Mouse (Mus musculus) hindbrain, embryonic 12.5 days (tissue): ENCODE data around the gene Rai1. TPM values are rescaled to one million over a fixed set of nuclear protein-coding genes. Genes with fewer than 3 reads are reported as not detected.

Source experiments
- ATAC-seq: fragments of 200-750 bp; cut with Nextera tagmentation; 2 replicates; pipeline ENCODE4 v1.8.0; 2017; ENCODE audit warnings: moderate TSS enrichment; ENCODE audit not compliant: low FRiP score
- H3K27ac ChIP-seq: fragments of 300-500 bp; sonication (generic); 2 replicates; pipeline ENCODE4 v1.5.1; 2016; ENCODE audit warnings: mild to moderate bottlenecking
- H3K27me3 ChIP-seq: fragments of 300-500 bp; sonication (generic); 2 replicates; pipeline ENCODE4 v1.6.1; 2016; ENCODE audit warnings: mild to moderate bottlenecking
- H3K36me3 ChIP-seq: fragments of 300-500 bp; sonication (generic); 2 replicates; pipeline ENCODE4 v1.6.1; 2016; ENCODE audit warnings: mild to moderate bottlenecking
- H3K4me1 ChIP-seq: fragments of 300-500 bp; sonication (generic); 2 replicates; pipeline ENCODE4 v1.6.1; 2016
- H3K4me2 ChIP-seq: fragments of 300-500 bp; sonication (generic); replicated peaks from 2 replicates; pipeline ENCODE4 v1.6.1; 2016; ENCODE audit warnings: mild to moderate bottlenecking
- H3K4me3 ChIP-seq: fragments of 300-500 bp; sonication (generic); 2 replicates; pipeline ENCODE4 v1.5.1; 2016; ENCODE audit warnings: mild to moderate bottlenecking
- H3K9ac ChIP-seq: fragments of 300-500 bp; sonication (generic); 2 replicates; pipeline ENCODE4 v1.6.1; 2016; ENCODE audit warnings: mild to moderate bottlenecking, moderate library complexity
- H3K9me3 ChIP-seq: fragments of 300-500 bp; sonication (generic); replicated peaks from 2 replicates; pipeline ENCODE4 v1.6.1; 2016; ENCODE audit warnings: mild to moderate bottlenecking
- WGBS: fragments of 180-500 bp; shearing (Covaris S2); methylation state at CpG from one replicate; pipeline ENCODE4 v1.1.7; 2016; 5-methylcytosine and 5-hydroxymethylcytosine counted together
- polyA plus RNA-seq: library from polyadenylated mRNA; unstranded; fragments of >200 nt; fragmentation: Nextera tagmentation; extraction: Ambion mirVana; gene quantifications from 2 replicates; pipeline ENCODE4 v1.2.1, GENCODE M21; 2016

Gene Rai1
- polyA plus RNA-seq, 1 experiment from 2014 or later: 40.2 TPM

DNA sequence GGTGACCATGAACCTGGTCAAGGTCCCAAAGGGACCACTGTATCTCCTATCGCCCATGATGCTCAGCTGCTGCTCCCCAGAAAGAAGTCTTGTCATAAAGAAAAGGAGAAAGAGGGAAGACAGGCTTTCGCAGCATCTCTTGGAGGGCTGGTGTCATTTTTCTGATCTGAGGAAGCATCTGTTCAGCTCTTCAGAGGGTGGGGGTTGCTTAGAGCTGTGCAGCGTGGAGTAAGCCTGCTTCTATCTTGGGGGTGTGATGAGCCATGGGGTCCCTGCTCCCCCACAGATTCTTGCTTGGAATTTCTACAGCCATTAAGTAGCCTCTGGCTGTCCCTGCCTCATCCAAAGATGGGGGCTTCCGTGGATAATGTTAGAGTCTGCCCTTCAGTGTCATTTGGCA lies 53.5 kb downstream of the Rai1 start:
- H3K4me1 ChIP-seq: peaks cover 46% of the 10 kb centered on the region
- no peak overlapping the region for H3K4me2 ChIP-seq
- H3K9ac ChIP-seq: no peak overlapping the region
- no peak overlapping the region for H3K27ac ChIP-seq
- H3K4me3 ChIP-seq: no peak overlapping the region
- no peak for ATAC-seq
- peaks cover 28% of the 10 kb centered on the region for H3K36me3 ChIP-seq
- no peaks in the 10 kb centered on the region for H3K9me3 ChIP-seq
- H3K27me3 ChIP-seq: no peaks in the 10 kb centered on the region
- WGBS: 86% methylated on average over 4 of the region's 4 CpGs

DNA sequence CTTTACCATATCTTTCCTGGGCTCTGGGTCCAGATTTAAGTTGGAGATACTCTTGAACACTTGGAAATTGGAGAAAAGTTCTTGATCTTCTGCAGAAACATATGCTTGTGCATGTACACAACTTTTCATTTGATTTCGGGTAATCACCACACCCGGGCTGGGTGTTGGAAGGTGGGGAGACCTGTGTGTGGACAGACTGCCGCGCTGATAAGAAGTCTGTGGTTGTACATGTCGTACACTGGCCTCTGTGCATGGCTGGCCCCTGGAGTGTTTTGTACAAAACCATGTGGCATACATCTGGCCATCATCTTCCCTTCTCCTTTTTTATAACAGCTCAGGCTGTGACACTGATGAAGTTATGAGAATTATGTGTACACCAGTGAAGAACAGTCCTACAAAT lies 55.1 kb downstream of the Rai1 start:
- Histone ChIP-seq H3K9me3 (no peaks in the 10 kb centered on the region), H3K4me2 (no peak overlapping the region), H3K36me3 (peaks cover 18% of the 10 kb centered on the region; the same call in 1 of the 2 replicates), H3K9ac (no peak overlapping the region), H3K4me3 (no peak overlapping the region), H3K27ac (no peak overlapping the region), H3K27me3 (no peaks in the 10 kb centered on the region), H3K4me1 (peaks cover 52% of the 10 kb centered on the region)
- no peak for ATAC-seq
- WGBS: 93% methylated on average over 5 of the region's 5 CpGs

DNA sequence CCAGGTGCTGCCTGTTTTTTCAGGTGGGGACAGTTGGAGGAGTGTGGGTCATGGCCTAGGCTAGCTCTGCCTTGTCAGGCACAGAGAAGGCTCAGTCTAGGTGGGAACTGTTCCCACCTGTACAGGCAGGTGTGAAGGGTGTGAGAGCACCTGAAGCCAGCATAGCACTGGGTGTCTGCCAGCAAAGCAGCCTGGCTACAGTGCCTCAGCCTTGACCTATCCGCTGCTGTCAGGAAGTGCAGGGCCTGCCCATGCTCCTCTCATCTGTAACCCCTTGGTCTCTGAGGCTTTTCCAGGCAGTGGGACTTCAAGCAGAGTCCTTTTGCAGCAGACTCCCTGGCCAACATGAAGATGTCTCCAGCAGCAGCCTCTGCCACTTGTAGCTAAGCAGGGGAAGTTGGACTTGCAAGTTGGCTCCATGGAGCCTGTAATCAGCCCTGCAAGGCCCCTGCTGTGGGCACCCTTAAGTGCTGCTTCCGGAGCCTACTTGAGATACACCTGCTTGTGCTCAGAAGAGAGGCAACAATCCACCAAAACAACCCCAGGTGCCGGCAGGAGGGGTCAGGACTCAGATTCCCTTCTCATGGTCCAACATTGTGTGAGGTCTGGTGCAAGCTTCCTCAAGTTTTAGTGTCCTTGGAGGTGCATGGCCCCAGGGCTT lies 55.8 kb downstream of the Rai1 start:
- Histone ChIP-seq H3K27me3 (no peaks in the 10 kb centered on the region), H3K36me3 (peaks cover 17% of the 10 kb centered on the region; the same call in 1 of the 2 replicates), H3K4me3 (no peak overlapping the region), H3K9me3 (no peaks in the 10 kb centered on the region), H3K4me1 (peaks cover 50% of the 10 kb centered on the region), H3K27ac (peak overlapping the region; percentile 49), H3K4me2 (no peak overlapping the region), H3K9ac (0 out of 2 replicates have a peak overlapping the region, but pooled peaks have one; percentile 13)
- WGBS: 69% methylated on average over 3 of the region's 3 CpGs
- no peak for ATAC-seq

DNA sequence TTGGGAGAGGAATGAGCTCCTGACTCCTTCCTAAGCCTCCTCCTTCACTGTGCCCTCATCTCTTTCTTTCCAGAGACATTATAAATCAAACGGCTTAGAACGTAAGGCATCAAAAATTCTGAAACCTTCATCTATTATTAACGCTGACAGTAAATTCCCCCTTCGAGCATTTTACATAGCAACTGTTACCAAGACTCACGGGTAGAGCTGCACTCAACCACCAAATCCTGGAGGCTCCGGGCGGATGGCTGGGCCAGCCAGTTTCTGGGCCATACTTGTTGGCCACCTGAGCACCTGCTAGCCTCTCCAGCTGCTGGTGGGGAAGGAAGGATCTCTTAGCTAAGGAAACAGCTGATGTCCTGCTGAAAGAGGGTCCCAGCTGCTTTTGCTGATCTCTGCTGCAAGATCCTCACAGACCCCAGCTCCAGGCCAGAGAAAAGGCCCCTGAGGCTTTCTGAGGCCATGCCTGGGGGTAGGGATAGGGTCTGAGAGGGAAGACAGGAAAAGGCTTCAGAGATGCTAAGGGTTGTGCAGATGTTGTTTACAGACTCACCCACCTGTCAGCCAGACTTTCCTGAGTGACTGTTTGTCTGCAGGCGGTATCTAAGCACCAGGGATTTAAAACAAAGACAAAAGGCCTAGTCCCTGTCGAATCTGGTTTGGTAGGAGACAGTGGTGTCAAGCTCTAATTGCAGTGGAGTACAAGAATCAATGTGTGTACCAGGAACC lies 56.5 kb downstream of the Rai1 start:
- Histone ChIP-seq H3K4me1 (peaks cover 55% of the 10 kb centered on the region), H3K4me2 (no peak overlapping the region), H3K4me3 (no peak overlapping the region), H3K9ac (no peak overlapping the region; the same call in 1 of the 2 replicates), H3K9me3 (no peaks in the 10 kb centered on the region), H3K27me3 (no peaks in the 10 kb centered on the region), H3K36me3 (peaks cover 17% of the 10 kb centered on the region; the same call in 1 of the 2 replicates), H3K27ac (peak overlapping the region; percentile 49)
- WGBS: 57% methylated on average over 9 of the region's 9 CpGs
- ATAC-seq: no peak

DNA sequence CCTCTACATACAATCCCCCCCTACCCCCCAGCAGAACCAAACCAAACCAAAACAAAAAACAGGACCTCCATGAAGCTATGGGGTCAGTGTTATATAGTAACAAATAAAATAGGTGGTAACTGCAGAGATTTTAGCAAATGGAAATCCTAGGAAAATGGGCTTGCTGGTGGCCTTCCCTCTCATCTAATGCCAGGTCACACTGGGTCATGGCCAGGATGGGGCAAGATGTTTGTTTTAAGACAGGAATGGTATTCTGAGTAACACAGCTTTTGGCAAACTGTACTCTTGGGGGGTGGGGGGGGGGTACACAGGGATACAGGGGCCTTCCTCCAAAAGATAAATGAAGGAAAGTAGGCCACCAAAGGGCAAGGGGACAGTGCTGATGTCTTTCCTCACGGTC lies 57.7 kb downstream of the Rai1 start:
- WGBS: 90% methylated on average over 1 of the region's 1 CpGs
- no peaks in the 10 kb centered on the region for H3K27me3 ChIP-seq
- no peak overlapping the region for H3K9ac ChIP-seq
- H3K4me3 ChIP-seq: no peak overlapping the region
- no peak overlapping the region for H3K27ac ChIP-seq
- H3K36me3 ChIP-seq: peaks cover 6% of the 10 kb centered on the region; the same call in 1 of the 2 replicates
- no peak overlapping the region for H3K4me2 ChIP-seq
- peaks cover 65% of the 10 kb centered on the region for H3K4me1 ChIP-seq
- no peaks in the 10 kb centered on the region for H3K9me3 ChIP-seq
- no peak for ATAC-seq

DNA sequence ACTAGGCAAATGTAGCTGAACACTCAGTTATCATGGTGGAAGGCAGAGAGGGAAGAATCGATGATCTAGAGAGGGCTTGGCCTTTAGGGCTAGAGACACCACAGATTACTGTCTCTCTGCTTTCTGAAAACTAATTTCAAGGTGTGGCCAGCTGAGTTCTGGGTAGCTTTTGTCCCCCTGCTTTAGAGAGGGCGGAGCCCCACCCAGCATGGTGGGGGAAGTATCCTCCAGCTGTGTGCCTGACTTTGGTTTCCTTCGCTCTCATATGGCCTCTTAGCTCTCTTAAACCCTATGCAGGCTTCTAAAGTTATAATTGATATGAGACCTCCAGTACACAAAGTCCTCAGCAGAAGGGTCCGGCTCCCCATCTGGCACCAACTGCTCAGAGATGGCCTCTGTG lies 58.5 kb downstream of the Rai1 start:
- peaks cover 6% of the 10 kb centered on the region; the same call in 1 of the 2 replicates for H3K36me3 ChIP-seq
- no peak for ATAC-seq
- 91% methylated on average over 4 of the region's 4 CpGs for WGBS
- H3K27me3 ChIP-seq: no peaks in the 10 kb centered on the region
- H3K4me3 ChIP-seq: no peak overlapping the region
- H3K4me1 ChIP-seq: peaks cover 73% of the 10 kb centered on the region
- H3K9ac ChIP-seq: no peak overlapping the region
- no peaks in the 10 kb centered on the region for H3K9me3 ChIP-seq
- no peak overlapping the region for H3K27ac ChIP-seq
- no peak overlapping the region for H3K4me2 ChIP-seq

DNA sequence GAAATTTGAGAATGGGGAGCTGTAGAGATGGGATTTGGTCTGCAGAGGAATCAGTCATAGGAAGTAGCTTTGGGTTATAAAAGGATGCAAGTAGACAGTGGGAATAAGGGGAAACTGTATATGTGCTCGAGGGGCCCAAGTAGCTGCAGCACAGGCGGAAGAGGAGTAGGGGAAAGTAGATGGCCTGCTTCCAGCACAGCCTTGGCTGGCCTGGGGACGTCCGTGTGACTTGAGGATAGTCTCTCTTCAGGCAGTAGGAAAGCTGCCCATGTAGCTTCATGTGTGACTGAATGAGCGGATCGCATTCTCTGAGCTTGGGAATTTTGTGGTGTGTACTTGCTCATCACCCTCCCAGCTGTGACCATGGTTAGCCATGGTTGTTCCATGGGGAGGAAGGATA lies 59.6 kb downstream of the Rai1 start:
- Histone ChIP-seq H3K27me3 (no peaks in the 10 kb centered on the region), H3K4me2 (no peak overlapping the region), H3K9ac (no peak overlapping the region), H3K36me3 (peaks cover 6% of the 10 kb centered on the region; the same call in 1 of the 2 replicates), H3K4me1 (peaks cover 84% of the 10 kb centered on the region), H3K4me3 (no peak overlapping the region), H3K27ac (no peak overlapping the region), H3K9me3 (no peaks in the 10 kb centered on the region)
- 86% methylated on average over 6 of the region's 6 CpGs for WGBS
- ATAC-seq: no peak

DNA sequence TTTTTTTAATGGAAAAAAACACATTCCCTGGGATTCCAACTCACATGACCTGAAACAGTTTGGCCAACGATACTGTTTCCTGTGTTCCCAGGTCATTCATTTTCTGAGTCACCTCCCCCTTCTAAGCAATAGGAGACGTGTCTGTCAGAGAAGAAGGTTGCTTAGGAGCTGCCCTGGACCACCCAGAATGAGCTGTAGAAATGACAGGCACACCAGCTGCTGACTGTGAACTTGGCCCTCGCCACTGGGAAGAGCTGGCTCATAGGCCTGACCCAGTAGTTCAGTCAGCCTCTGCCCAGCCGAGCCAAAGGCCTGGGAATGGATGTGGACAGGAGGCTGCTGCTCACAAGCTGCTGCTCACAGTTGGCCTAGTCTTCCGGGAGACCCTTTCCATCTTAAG lies 60.3 kb downstream of the Rai1 start:
- Histone ChIP-seq H3K27ac (no peak overlapping the region), H3K9me3 (no peaks in the 10 kb centered on the region), H3K9ac (no peak overlapping the region), H3K4me2 (no peak overlapping the region), H3K4me3 (no peak overlapping the region), H3K27me3 (no peaks in the 10 kb centered on the region), H3K36me3 (peaks cover 6% of the 10 kb centered on the region), H3K4me1 (peaks cover 83% of the 10 kb centered on the region)
- WGBS: 40% methylated on average over 5 of the region's 5 CpGs
- no peak for ATAC-seq

DNA sequence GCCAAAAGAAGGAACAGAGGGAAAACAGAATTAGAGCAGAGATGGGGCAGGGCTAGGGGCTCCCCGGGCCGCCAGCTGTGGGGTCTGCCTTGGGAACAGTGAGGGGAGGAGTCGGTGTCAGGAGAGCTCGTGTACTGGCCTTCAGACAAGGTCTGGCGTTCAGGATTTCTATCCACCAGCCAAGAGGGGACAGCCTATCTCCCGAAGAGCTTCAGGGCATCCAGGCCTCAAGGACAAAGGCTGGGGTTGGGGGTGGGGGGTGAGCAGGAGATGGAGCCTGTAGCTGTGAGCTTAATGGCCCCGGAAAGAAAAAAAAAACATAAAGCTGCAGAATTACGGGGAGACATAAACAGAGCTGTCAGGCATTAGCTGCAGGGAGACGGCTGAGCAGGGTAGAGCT lies 64.0 kb downstream of the Rai1 start:
- H3K36me3 ChIP-seq: no peaks in the 10 kb centered on the region; the same call in none of the 2 replicates
- no peak for ATAC-seq
- no peak overlapping the region for H3K4me2 ChIP-seq
- peaks cover 71% of the 10 kb centered on the region for H3K4me1 ChIP-seq
- peak overlapping the region; percentile 45; the same call in 1 of the 2 replicates for H3K9ac ChIP-seq
- H3K27me3 ChIP-seq: no peaks in the 10 kb centered on the region; the same call in 1 of the 2 replicates
- no peak overlapping the region for H3K4me3 ChIP-seq
- 37% methylated on average over 9 of the region's 9 CpGs for WGBS
- H3K9me3 ChIP-seq: no peaks in the 10 kb centered on the region
- peak overlapping the region; percentile 71 for H3K27ac ChIP-seq

DNA sequence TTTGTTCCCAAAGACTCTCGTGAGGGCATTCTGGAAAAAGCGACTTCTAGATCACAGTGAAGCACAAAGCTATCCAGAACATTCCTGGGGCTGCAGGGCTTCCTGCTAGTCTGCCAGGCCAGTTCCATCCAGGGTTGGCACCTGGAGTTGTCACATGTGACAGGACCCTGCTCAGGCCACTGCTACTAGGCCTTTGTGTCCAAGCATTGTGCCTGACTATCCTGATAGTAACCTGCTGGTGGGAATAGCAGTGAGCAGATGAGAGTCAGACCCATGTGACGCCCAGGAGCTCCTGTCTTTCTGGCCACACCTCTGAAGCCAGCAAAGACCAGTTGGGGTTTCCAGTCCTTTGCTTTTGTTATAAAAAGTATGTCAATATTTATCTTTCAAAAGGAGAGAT lies 67.3 kb downstream of the Rai1 start:
- Histone ChIP-seq H3K4me1 (peaks cover 67% of the 10 kb centered on the region), H3K9ac (peak overlapping the region; percentile 23; the same call in 1 of the 2 replicates)

DNA sequence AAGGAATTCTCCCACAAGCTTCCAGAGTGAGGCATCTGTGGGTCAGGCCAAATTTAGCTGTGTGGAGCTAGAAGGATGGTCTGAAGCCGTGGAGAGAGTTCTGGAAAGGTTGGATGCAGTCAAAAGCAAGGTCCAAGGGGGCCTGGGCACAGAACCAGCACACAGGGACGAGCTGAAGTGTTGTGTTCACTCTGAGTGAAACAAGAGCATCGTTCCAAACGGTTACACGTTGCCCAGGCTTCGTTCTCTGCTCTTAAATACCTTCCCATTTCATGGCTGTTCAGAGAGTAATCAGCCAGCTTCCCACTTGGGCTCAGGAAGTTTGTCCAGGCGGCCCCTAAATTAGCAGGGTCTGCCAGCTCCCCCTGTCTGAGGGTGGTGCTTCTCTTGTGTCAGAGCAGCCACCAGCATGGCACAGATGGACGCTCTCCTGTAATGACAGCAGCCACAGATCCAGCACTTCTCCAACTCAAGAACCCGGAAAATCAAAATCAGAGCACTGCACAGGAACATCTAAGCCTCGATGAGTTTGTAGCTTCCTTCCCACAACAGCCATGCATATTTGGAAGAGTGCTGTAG lies 68.9 kb downstream of the Rai1 start:
- Histone ChIP-seq H3K36me3 (no peaks in the 10 kb centered on the region; the same call in none of the 2 replicates), H3K9me3 (no peaks in the 10 kb centered on the region), H3K27me3 (no peaks in the 10 kb centered on the region; the same call in 1 of the 2 replicates), H3K27ac (peak overlapping the region; percentile 9; the same call in 1 of the 2 replicates), H3K4me2 (no peak overlapping the region), H3K9ac (no peak overlapping the region), H3K4me3 (no peak overlapping the region), H3K4me1 (peaks cover 68% of the 10 kb centered on the region)
- ATAC-seq: no peak
- 80% methylated on average over 10 of the region's 10 CpGs for WGBS

More for the DNA sequence above, 67.3 kb downstream of the Rai1 start:
- H3K36me3 ChIP-seq: no peaks in the 10 kb centered on the region; the same call in none of the 2 replicates
- no peaks in the 10 kb centered on the region; the same call in 1 of the 2 replicates for H3K27me3 ChIP-seq
- no peak for ATAC-seq
- H3K4me3 ChIP-seq: no peak overlapping the region
- H3K4me2 ChIP-seq: no peak overlapping the region
- no peaks in the 10 kb centered on the region for H3K9me3 ChIP-seq
- 86% methylated on average over 3 of the region's 3 CpGs for WGBS
- H3K27ac ChIP-seq: no peak overlapping the region
